In genomic region chr15:99225081-99225810, GRCm38 (mm10) we compare ENCODE assay signal across 8 mouse cellular contexts. TPM values are rescaled to one million over a fixed set of nuclear protein-coding genes. Genes with fewer than 3 reads are reported as not detected.
DNase-seq lines count a peak whose midpoint lies in the region; ATAC-seq lines count a peak whose summit lies in the region.

No protein-coding gene starts in this region.

- H3K9ac ChIP-seq in embryonic facial prominence, embryonic 11.5 days (replicated peaks; ENCODE audit: low read length), result no peak overlapping the region
- no peak overlapping the region for H3K9ac ChIP-seq in hindbrain, embryonic 11.5 days (ENCODE audit: low read depth, low read length)
- H3K9ac ChIP-seq in limb, embryonic 11.5 days (ENCODE audit: low read length), result no peak overlapping the region

- H3K27ac ChIP-seq in embryonic facial prominence, embryonic 11.5 days (replicated peaks; ENCODE audit: low read depth, low read length), result no peak overlapping the region
- H3K27ac ChIP-seq in hindbrain, embryonic 11.5 days (ENCODE audit: low read depth, low read length), result no peak overlapping the region
- no peak overlapping the region for H3K27ac ChIP-seq in limb, embryonic 11.5 days (replicated peaks; ENCODE audit: low read depth, low read length)

- peaks cover 65% of the 10 kb centered on the region for H3K4me1 ChIP-seq in megakaryocyte, embryonic 14.5 days
- peaks cover 14% of the 10 kb centered on the region for H3K4me1 ChIP-seq in embryonic facial prominence, embryonic 11.5 days (ENCODE audit: control insufficient read depth, insufficient read depth, low read length)
- peaks cover 19% of the 10 kb centered on the region for H3K4me1 ChIP-seq in hindbrain, embryonic 11.5 days (replicated peaks; ENCODE audit: control insufficient read depth, insufficient read depth, low read length)
- peaks cover 25% of the 10 kb centered on the region for H3K4me1 ChIP-seq in limb, embryonic 11.5 days (ENCODE audit: control insufficient read depth, insufficient read depth, low read length)

- H3K4me2 ChIP-seq in embryonic facial prominence, embryonic 11.5 days (ENCODE audit: low read depth, low read length), result peak overlapping the region; percentile 68
- H3K4me2 ChIP-seq in hindbrain, embryonic 11.5 days (replicated peaks; ENCODE audit: low read depth, low read length), result peak overlapping the region; percentile 56; the same call in 1 of the 2 replicates
- H3K4me2 ChIP-seq in limb, embryonic 11.5 days (ENCODE audit: low read depth, severe bottlenecking), result no peak overlapping the region; the same call in 1 of the 2 replicates

- ATAC-seq in megakaryocyte, adult 5-6 weeks (ENCODE audit: poor library complexity, severe bottlenecking), result no peak
- no peak for ATAC-seq in embryonic facial prominence, embryonic 11.5 days (replicated peaks; ENCODE audit: insufficient number of reproducible peaks, low FRiP score, low TSS enrichment, low read depth)
- ATAC-seq in hindbrain, embryonic 11.5 days (ENCODE audit: low FRiP score), result no peak
- ATAC-seq in limb, embryonic 11.5 days (ENCODE audit: insufficient number of reproducible peaks, low FRiP score, low TSS enrichment, low read depth), result no peak
- no peak for ATAC-seq in monocyte, adult 5-6 weeks (replicated peaks; ENCODE audit: insufficient number of reproducible peaks, low FRiP score, low TSS enrichment, poor library complexity, severe bottlenecking)

- H3K36me3 ChIP-seq in megakaryocyte, embryonic 14.5 days (replicated peaks; ENCODE audit: low read length), result no peaks in the 10 kb centered on the region
- no peaks in the 10 kb centered on the region for H3K36me3 ChIP-seq in embryonic facial prominence, embryonic 11.5 days (replicated peaks; ENCODE audit: control insufficient read depth, insufficient read depth, low read depth, low read length)
- H3K36me3 ChIP-seq in hindbrain, embryonic 11.5 days (ENCODE audit: control insufficient read depth, insufficient read depth, low read length), result no peaks in the 10 kb centered on the region
- H3K36me3 ChIP-seq in limb, embryonic 11.5 days (ENCODE audit: control insufficient read depth, insufficient read depth, low read length), result no peaks in the 10 kb centered on the region

- no peaks in the 10 kb centered on the region; the same call in 1 of the 2 replicates for H3K9me3 ChIP-seq in megakaryocyte, embryonic 14.5 days
- no peaks in the 10 kb centered on the region for H3K9me3 ChIP-seq in embryonic facial prominence, embryonic 11.5 days (replicated peaks; ENCODE audit: control insufficient read depth, low read length)
- H3K9me3 ChIP-seq in hindbrain, embryonic 11.5 days (ENCODE audit: control insufficient read depth, low read length), result no peaks in the 10 kb centered on the region
- no peaks in the 10 kb centered on the region for H3K9me3 ChIP-seq in limb, embryonic 11.5 days (ENCODE audit: control insufficient read depth, low read length)

- peak; percentile 42 for DNase-seq in embryonic facial prominence, embryonic 11.5 days (ENCODE audit: low spot score)
- DNase-seq in hindbrain, embryonic 11.5 days (ENCODE audit: low spot score), result peak; percentile 56
- DNase-seq in limb, embryonic 11.5 days (ENCODE audit: low spot score), result peak; percentile 58
- DNase-seq in right cerebral cortex, adult 2 months (ENCODE audit: low spot score in 2 of 2), result peak; percentile 66 to 70
- no peak for DNase-seq in gastrocnemius, adult 8-10 months (ENCODE audit: low spot score in 2 of 2)

- peaks cover 96% of the 10 kb centered on the region for H3K27me3 ChIP-seq in megakaryocyte, embryonic 14.5 days (replicated peaks)
- peaks cover 63% of the 10 kb centered on the region for H3K27me3 ChIP-seq in embryonic facial prominence, embryonic 11.5 days (ENCODE audit: control insufficient read depth, insufficient read depth, low read length)
- peaks cover 76% of the 10 kb centered on the region for H3K27me3 ChIP-seq in hindbrain, embryonic 11.5 days (ENCODE audit: control insufficient read depth, insufficient read depth, low read length)
- peaks cover 69% of the 10 kb centered on the region for H3K27me3 ChIP-seq in limb, embryonic 11.5 days (ENCODE audit: control insufficient read depth, insufficient read depth, low read length)

- H3K4me3 ChIP-seq in megakaryocyte, embryonic 14.5 days (replicated peaks), result peak overlapping the region; percentile 46
- H3K4me3 ChIP-seq in embryonic facial prominence, embryonic 11.5 days (ENCODE audit: low read depth, low read length), result peak overlapping the region; percentile 31
- H3K4me3 ChIP-seq in hindbrain, embryonic 11.5 days (ENCODE audit: low read depth, low read length), result peak overlapping the region; percentile 33
- H3K4me3 ChIP-seq in limb, embryonic 11.5 days (ENCODE audit: low read depth, low read length), result peak overlapping the region; percentile 28; the same call in 1 of the 2 replicates

- WGBS in embryonic facial prominence, embryonic 11.5 days, result under 1% methylated on average over 22 of the region's 22 CpGs
- 2% methylated on average over 22 of the region's 22 CpGs for WGBS in hindbrain, embryonic 11.5 days
- under 1% methylated on average over 22 of the region's 22 CpGs for WGBS in limb, embryonic 11.5 days

RNA-seq across cellular contexts. Expression of gene Kcnh3, which starts 0.6 kb away (rescaled TPM):
- polyA plus RNA-seq in megakaryocyte, embryonic 14.5 days (2012; ENCODE audit: insufficient read depth, low replicate concordance), result not detected in 2 replicates
- total RNA-seq in megakaryocyte, adult 5-6 weeks (2015), result not detected in 2 replicates
- not detected in 2 replicates for total RNA-seq in megakaryocyte, adult 5-6 weeks (2017)
- 0.18 and 0.25 TPM in 2 replicates for polyA plus RNA-seq in embryonic facial prominence, embryonic 11.5 days (2014; fragmentation: Nextera tagmentation; extraction: Ambion mirVana)
- 0.12 and 0.14 TPM in 2 replicates for polyA plus RNA-seq in hindbrain, embryonic 11.5 days (2014; fragmentation: Nextera tagmentation; extraction: Ambion mirVana)
- polyA plus RNA-seq in limb, embryonic 11.5 days (2014; fragmentation: Nextera tagmentation; extraction: Ambion mirVana), result 0.07 TPM in 1 of 2 replicates, not detected in the other
- not detected in 3 replicates for total RNA-seq in monocyte, adult 5-6 weeks (2017)
- total RNA-seq in gastrocnemius, adult 8-10 months (2022), result not detected

RNA-seq across cellular contexts. Expression of gene Mcrs1, which starts 26.5 kb away (rescaled TPM):
- polyA plus RNA-seq in megakaryocyte, embryonic 14.5 days (2012; ENCODE audit: insufficient read depth, low replicate concordance), result 24.2 and 57.0 TPM in 2 replicates
- 30.6 and 38.3 TPM in 2 replicates for total RNA-seq in megakaryocyte, adult 5-6 weeks (2015)
- total RNA-seq in megakaryocyte, adult 5-6 weeks (2017), result 29.4 and 30.4 TPM in 2 replicates
- polyA plus RNA-seq in embryonic facial prominence, embryonic 11.5 days (2014; fragmentation: Nextera tagmentation; extraction: Ambion mirVana), result 161 and 172 TPM in 2 replicates
- 184 and 193 TPM in 2 replicates for polyA plus RNA-seq in hindbrain, embryonic 11.5 days (2014; fragmentation: Nextera tagmentation; extraction: Ambion mirVana)
- 165 and 168 TPM in 2 replicates for polyA plus RNA-seq in limb, embryonic 11.5 days (2014; fragmentation: Nextera tagmentation; extraction: Ambion mirVana)
- 41.0 to 47.6 TPM (median 47.0 TPM) in 3 replicates for total RNA-seq in monocyte, adult 5-6 weeks (2017)
- total RNA-seq in gastrocnemius, adult 8-10 months (2022), result 10 to 100 TPM; 18.8 to 34.0 (median 26.1) TPM

Comparison
In these comparisons a context has a peak if more than half of its experiments do, and no peak if none do; other contexts are left out.
1. DNase-seq: peak in embryonic facial prominence, embryonic 11.5 days (single experiment), hindbrain, embryonic 11.5 days (single experiment), limb, embryonic 11.5 days (single experiment) and right cerebral cortex, adult 2 months (2 of 2); none in gastrocnemius, adult 8-10 months (0 of 2).
2. Peak in every context shown above with its lines, with median percentiles within 50 percentile points of each other: H3K4me3 ChIP-seq.